Mouse (Mus musculus) midbrain, embryonic 13.5 days (tissue): ENCODE results near the gene Hnrnpll. TPM values are rescaled to one million over a fixed set of nuclear protein-coding genes. Genes with fewer than 3 reads are reported as not detected.
A peak's percentile ranks its signal among the peaks of the same experiment; 100 is the strongest.
"Not testable (repeated sequence)": the region's sequence is repeated elsewhere in the genome, so short reads cannot be mapped to it uniquely, and the experiment has no call there.

Experiments
- ATAC-seq: fragments of 200-750 bp; cut with Nextera tagmentation; 2 replicates; pipeline ENCODE4 v1.8.0; 2017; ENCODE audit warnings: mild to moderate bottlenecking, moderate TSS enrichment, moderate library complexity
- H3K27ac ChIP-seq: fragments of 300-500 bp; sonication (generic); 2 replicates; pipeline ENCODE4 v1.5.1; 2015; ENCODE audit warnings: inconsistent platforms, mild to moderate bottlenecking, moderate library complexity
- H3K27me3 ChIP-seq: fragments of 300-500 bp; sonication (generic); 2 replicates; pipeline ENCODE4 v1.6.1; 2015; ENCODE audit warnings: mild to moderate bottlenecking, inconsistent platforms
- H3K36me3 ChIP-seq: fragments of 300-500 bp; sonication (generic); 2 replicates; pipeline ENCODE4 v1.6.1; 2015; ENCODE audit warnings: mild to moderate bottlenecking, inconsistent platforms
- H3K4me1 ChIP-seq: fragments of 300-500 bp; sonication (generic); replicated peaks from 2 replicates; pipeline ENCODE4 v1.6.1; 2015; ENCODE audit warnings: inconsistent platforms
- H3K4me2 ChIP-seq: fragments of 300-500 bp; sonication (generic); replicated peaks from 2 replicates; pipeline ENCODE4 v1.6.1; 2015; ENCODE audit warnings: moderate library complexity, mild to moderate bottlenecking, inconsistent platforms
- H3K4me3 ChIP-seq: fragments of 300-500 bp; sonication (generic); replicated peaks from 2 replicates; pipeline ENCODE4 v1.5.1; 2015; ENCODE audit warnings: mild to moderate bottlenecking, inconsistent platforms
- H3K9ac ChIP-seq: fragments of 300-500 bp; sonication (generic); replicated peaks from 2 replicates; pipeline ENCODE4 v1.6.1; 2015; ENCODE audit warnings: mild to moderate bottlenecking, inconsistent platforms
- H3K9me3 ChIP-seq: fragments of 300-500 bp; sonication (generic); 2 replicates; pipeline ENCODE4 v1.6.1; 2016; ENCODE audit warnings: mild to moderate bottlenecking, inconsistent platforms
- WGBS: fragments of 180-500 bp; shearing (Covaris S2); methylation state at CpG from one replicate; pipeline ENCODE4 v1.1.7; 2015; 5-methylcytosine and 5-hydroxymethylcytosine counted together
- polyA plus RNA-seq: library from polyadenylated mRNA; unstranded; fragments of >200 nt; fragmentation: Nextera tagmentation; extraction: Ambion mirVana; gene quantifications from 2 replicates; pipeline ENCODE4 v1.2.1, GENCODE M21; 2015

The Hnrnpll gene
- polyA plus RNA-seq, 1 experiment from 2014 or later, result 76.7 TPM

DNA sequence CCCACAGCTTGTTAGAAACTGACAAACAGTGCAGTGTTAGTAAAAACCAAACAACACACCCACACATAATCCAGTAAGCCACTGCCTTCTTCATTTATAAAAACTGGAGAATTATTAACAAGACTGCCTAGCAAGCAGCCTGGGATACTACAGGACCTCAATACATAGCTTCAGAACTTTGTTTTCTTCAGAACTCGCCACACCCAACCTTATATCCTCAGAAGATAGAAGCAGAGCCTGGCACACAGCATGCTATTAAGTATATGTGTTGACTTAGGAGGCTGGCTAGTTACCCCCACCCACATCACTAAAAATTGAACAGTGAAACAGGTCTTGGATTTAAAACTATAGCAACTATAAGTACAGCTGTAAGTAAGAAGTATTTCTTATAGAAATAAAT lies 10.5 kb downstream of the Hnrnpll start:
- 94% methylated on average over 1 of the region's 1 CpGs for WGBS

DNA sequence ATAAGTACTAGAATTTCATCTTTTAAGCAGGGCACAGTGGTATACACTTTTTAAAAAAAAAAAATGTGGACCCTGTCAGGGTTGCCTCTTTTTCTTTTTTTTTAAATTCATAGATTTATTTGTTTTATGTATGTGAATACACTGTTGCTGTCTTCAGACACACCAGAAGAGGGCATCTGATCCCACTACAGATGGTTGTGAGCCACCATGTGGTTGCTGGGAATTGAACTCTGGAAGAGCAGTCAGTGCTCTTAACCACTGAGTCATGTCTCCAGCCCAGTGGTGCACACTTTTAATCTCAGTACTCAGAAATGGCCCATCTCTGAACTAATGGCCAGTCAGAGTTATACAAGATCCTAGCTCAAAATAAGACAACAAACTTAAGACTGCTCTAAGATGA lies 12.8 kb downstream of the Hnrnpll start:
- not testable (repeated sequence) for H3K4me1 ChIP-seq, H3K9me3 ChIP-seq, ATAC-seq, H3K9ac ChIP-seq, H3K4me2 ChIP-seq, H3K27ac ChIP-seq, H3K4me3 ChIP-seq, H3K27me3 ChIP-seq
- peaks cover 58% of the 10 kb centered on the region for H3K36me3 ChIP-seq

More for the DNA sequence above, 10.5 kb downstream of the Hnrnpll start:
- Histone ChIP-seq H3K9me3 (no peaks in the 10 kb centered on the region), H3K9ac (no peak overlapping the region), H3K36me3 (peaks cover 54% of the 10 kb centered on the region), H3K27me3 (no peaks in the 10 kb centered on the region), H3K4me3 (no peak overlapping the region), H3K4me1 (0 out of 2 replicates have a peak, but pooled peaks cover 2% of the 10 kb centered on the region), H3K4me2 (no peak overlapping the region), H3K27ac (no peak overlapping the region)
- no peak for ATAC-seq

DNA sequence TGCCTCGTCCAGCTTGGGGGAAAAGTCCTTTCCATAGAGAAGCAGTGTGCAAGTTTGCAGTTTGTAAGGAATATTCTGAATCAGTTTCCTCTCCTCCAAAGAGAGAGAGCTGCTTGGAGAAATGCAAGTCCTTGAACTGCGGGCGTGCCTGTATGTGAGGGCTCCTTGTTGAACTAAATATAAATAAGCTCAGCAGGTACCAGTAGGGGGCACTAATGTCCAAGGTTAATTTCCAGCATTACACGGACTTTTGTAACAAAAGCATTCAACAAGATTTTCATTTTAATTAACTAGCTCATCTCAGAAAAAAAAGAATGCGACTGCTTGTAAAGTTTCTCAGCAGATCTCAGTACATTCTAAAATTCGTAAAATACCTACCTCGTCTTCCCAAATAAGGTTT lies 13.9 kb downstream of the Hnrnpll start:
- Histone ChIP-seq H3K9me3 (no peaks in the 10 kb centered on the region), H3K4me2 (no peak overlapping the region), H3K9ac (no peak overlapping the region), H3K36me3 (peaks cover 58% of the 10 kb centered on the region), H3K4me3 (no peak overlapping the region), H3K27ac (no peak overlapping the region), H3K27me3 (no peaks in the 10 kb centered on the region), H3K4me1 (no peaks in the 10 kb centered on the region)
- WGBS, result 70% methylated on average over 7 of the region's 7 CpGs
- no peak; the same call in 1 of the 2 replicates for ATAC-seq

DNA sequence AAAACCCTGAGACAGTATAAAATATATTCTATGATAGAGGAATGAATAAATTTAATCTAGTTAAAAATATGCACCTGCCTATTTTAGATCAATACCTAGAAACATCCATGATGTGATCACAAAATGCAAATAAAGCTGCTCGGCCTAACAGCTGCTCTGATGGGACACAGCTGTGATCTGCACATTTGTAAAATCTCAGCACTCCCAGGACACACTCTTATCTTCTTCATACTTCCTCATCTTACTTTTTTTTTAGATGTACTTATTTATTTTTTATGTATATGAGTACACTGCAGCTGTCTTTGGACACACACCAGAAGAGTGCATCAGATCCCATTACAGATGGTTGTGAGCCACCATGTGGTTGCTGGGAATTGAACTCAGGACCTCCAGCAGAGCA lies 20.4 kb downstream of the Hnrnpll start:
- peaks cover 38% of the 10 kb centered on the region for H3K36me3 ChIP-seq
- 74% methylated on average over 1 of the region's 1 CpGs for WGBS

DNA sequence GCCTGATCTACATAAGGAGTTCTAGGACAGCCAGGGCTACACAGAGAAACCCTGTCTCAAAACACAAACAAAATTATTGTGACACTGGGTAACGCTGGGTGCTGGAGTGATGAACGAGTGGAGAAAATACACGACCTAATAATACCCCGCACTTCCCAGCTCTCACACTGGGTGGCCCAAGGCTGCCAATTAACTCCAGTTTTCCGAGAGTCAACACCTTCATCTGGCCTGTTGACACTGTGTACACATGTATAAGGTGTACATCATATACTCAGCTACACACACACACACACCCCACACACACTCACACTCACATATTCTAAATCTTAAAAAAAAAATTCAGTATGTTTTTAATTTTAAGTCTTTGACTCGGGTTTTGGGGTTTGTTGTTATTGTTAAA lies 33.5 kb downstream of the Hnrnpll start:
- Histone ChIP-seq H3K27ac (no peak overlapping the region), H3K4me1 (no peaks in the 10 kb centered on the region), H3K4me3 (no peak overlapping the region), H3K36me3 (peaks cover 49% of the 10 kb centered on the region), H3K9me3 (no peaks in the 10 kb centered on the region), H3K9ac (no peak overlapping the region), H3K27me3 (no peaks in the 10 kb centered on the region), H3K4me2 (no peak overlapping the region)
- no peak for ATAC-seq
- 93% methylated on average over 6 of the region's 6 CpGs for WGBS

More for the DNA sequence above, 20.4 kb downstream of the Hnrnpll start:
- H3K9ac ChIP-seq, result no peak overlapping the region
- H3K4me3 ChIP-seq, result no peak overlapping the region
- H3K27me3 ChIP-seq, result no peaks in the 10 kb centered on the region
- no peaks in the 10 kb centered on the region for H3K4me1 ChIP-seq
- H3K4me2 ChIP-seq, result no peak overlapping the region
- no peak overlapping the region for H3K27ac ChIP-seq
- H3K9me3 ChIP-seq, result no peaks in the 10 kb centered on the region
- no peak for ATAC-seq

DNA sequence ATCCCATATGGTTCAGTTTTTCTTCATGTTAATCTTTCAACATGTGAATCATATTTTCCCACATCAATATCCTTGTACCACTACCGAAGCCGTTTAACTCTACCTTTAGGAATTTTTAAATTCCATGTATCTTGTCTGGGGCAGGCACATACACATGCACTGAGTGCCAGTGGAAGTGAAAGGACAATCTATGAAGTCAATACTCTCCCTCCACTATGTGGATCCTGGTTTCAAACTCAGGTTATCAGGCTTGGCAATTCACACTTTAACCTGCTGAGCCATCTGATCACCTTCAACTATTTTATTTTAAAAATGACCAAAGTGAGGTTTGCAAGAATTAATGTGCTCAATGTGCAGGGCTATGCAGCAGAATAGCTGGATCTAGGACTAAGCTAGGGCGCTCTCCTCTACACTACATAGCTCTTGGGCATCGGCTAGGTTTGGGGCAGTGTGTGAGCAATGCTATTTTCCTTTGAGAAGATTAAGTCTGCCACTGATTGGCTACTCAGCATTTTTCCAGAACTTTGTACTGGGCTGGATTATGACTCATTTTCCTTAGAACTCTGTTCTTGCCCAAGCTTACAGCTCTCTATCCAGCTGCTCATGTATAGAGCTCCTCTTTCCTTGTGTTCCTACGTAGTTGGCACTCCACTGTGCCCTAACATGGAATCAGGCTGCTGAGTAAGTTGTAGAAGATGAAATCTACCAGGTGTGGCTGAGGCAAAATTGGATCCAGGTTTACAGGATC lies 35.8 kb downstream of the Hnrnpll start:
- Histone ChIP-seq H3K9me3 (no peaks in the 10 kb centered on the region), H3K4me1 (no peaks in the 10 kb centered on the region), H3K9ac (no peak overlapping the region), H3K36me3 (peaks cover 29% of the 10 kb centered on the region), H3K4me2 (no peak overlapping the region), H3K27me3 (no peaks in the 10 kb centered on the region), H3K27ac (no peak overlapping the region), H3K4me3 (no peak overlapping the region)
- WGBS, result 96% methylated on average over 5 of the region's 5 CpGs
- ATAC-seq, result no peak

DNA sequence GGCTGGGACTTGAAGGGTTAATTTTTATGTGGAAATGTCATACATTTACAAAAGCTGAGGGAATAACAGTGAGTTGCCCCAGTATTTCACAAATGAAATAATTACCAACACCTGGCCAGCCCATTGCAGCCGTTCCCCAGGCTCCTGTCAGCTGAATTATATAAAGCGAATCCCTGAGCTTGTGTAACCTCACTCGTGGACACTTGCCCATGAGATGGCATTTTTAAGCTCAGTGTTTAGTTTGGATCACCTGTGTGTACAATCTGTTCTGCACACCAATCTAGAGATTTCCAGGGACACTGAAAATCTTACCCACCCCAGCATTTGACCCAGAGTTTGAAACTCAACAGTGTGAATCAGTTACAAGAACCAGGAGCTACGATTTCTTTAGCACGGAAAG lies 40.0 kb downstream of the Hnrnpll start:
- Histone ChIP-seq H3K4me3 (no peak overlapping the region), H3K36me3 (peaks cover 4% of the 10 kb centered on the region), H3K9ac (no peak overlapping the region), H3K4me2 (no peak overlapping the region), H3K4me1 (peaks cover 6% of the 10 kb centered on the region), H3K27me3 (no peaks in the 10 kb centered on the region), H3K27ac (no peak overlapping the region), H3K9me3 (no peaks in the 10 kb centered on the region)
- ATAC-seq, result no peak
- WGBS, result 84% methylated on average over 5 of the region's 5 CpGs

DNA sequence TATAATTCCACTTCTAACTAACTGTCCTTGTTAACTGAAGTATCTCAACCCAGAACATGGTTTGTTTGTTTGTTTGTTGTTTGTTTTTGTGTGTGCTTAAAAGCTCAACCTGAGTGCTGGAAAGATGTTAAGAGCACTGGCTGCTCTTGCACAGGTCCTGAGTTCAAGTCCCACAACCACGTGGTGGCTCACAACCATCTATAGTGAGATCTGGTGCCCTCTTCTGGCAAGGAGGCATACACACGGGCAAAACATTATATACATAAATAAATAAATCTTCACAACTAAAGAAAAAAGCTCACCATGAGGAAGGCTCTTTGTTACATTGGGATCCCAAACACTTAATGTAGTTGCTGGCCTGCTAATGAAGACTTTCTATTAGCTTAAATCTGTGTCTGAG lies 41.6 kb downstream of the Hnrnpll start:
- Histone ChIP-seq H3K27me3 (no peaks in the 10 kb centered on the region), H3K27ac (no peak overlapping the region), H3K4me2 (no peak overlapping the region), H3K4me1 (peaks cover 6% of the 10 kb centered on the region), H3K9me3 (no peaks in the 10 kb centered on the region), H3K36me3 (no peaks in the 10 kb centered on the region; the same call in 1 of the 2 replicates), H3K4me3 (no peak overlapping the region), H3K9ac (no peak overlapping the region)
- 79% methylated on average over 2 of the region's 2 CpGs for WGBS
- ATAC-seq, result no peak

DNA sequence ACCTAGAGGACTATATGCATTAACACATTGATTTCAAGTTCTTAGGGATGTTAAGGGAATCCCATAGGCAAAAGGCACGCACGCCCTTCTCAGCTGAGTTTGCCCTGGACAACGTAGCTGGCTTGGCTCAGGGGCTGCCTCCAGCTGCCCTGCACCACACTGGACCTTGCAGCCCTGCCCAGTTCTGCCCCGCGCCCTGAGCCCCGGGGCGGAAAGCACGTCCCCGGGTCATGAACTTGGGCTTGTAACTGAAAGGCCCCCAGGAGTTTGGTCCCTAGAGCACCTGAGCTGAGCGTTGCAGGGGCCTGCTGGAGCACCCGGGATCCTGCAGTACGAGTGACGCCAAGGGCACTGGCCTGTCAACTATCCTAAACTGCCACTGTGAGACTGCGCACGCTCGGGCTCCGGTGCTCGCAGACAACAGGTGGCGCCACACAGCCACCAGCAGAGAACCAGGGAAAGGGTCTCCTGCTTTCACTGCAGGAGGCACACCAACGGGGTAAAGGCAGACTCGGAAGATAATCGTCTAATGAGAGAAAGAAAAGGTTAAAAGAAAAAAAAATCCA lies 43.1 kb downstream of the Hnrnpll start:
- no peak overlapping the region for H3K9ac ChIP-seq
- no peaks in the 10 kb centered on the region for H3K27me3 ChIP-seq
- WGBS, result 7% methylated on average over 22 of the region's 22 CpGs
- H3K9me3 ChIP-seq, result no peaks in the 10 kb centered on the region
- no peaks in the 10 kb centered on the region for H3K36me3 ChIP-seq
- H3K4me2 ChIP-seq, result peak overlapping the region; percentile 32
- peaks cover 6% of the 10 kb centered on the region for H3K4me1 ChIP-seq
- no peak overlapping the region for H3K4me3 ChIP-seq
- H3K27ac ChIP-seq, result no peak overlapping the region
- peak; percentile 70 for ATAC-seq

DNA sequence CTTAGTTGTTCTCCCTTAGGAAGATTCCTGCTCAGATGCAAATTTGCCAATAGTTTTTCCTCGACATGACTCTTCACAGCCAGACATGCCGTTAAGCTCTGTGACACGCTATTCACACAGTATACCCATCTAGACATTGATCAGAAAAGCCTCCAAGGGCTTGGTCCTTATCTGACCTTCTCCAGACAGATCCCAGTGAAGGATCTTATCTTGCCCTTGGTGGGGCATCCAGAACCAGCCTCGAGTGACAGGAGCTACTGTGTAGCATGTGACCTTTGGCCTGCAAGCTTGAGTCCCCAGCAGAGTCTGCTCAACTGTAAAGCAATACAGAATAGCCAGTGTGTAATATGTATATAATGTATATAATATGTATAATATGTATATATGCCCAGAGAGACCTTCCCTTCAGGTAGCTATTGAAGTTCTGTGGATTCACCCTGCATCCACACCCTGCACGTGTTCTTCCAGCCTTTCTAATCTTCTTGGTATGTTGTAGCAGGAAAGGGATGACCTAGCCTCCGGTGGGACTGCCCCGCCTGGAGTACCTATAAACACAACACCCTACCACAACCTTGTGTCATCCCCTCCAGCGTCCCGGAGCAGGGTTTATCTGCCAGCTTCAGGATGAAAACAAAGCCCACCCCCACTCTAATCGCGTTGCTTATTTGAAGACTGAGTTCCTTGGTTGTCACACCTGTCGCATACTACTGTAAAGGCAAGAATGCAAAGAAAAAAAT lies 43.7 kb downstream of the Hnrnpll start:
- WGBS, result 64% methylated on average over 12 of the region's 12 CpGs

DNA sequence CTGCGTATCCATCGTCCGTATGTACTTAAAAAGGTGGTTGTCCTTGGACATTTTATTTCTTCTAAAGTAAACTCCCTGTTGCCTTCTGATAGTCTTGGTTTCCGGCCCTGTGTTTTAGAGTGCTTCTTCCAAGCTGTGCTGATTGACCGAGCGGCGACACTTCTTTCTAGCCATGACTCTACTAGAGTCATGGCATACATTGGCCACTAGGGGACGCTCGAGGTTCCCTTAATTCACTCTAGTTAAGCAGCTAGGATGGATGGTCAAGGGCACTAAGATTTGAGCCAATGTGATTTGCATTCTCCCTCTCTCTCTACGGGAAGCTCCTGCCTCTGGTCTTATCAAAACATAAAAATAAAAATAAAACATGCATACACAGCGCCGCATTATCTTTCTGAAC lies 44.7 kb downstream of the Hnrnpll start:
- no peak overlapping the region for H3K27ac ChIP-seq
- no peak overlapping the region for H3K9ac ChIP-seq
- no peaks in the 10 kb centered on the region for H3K36me3 ChIP-seq
- no peak for ATAC-seq
- no peak overlapping the region for H3K4me3 ChIP-seq
- WGBS, result 50% methylated on average over 12 of the region's 12 CpGs
- H3K4me2 ChIP-seq, result no peak overlapping the region
- no peaks in the 10 kb centered on the region for H3K9me3 ChIP-seq
- peaks cover 6% of the 10 kb centered on the region for H3K4me1 ChIP-seq
- no peaks in the 10 kb centered on the region; the same call in 1 of the 2 replicates for H3K27me3 ChIP-seq

More for the DNA sequence above, 43.7 kb downstream of the Hnrnpll start:
- H3K36me3 ChIP-seq, result no peaks in the 10 kb centered on the region
- H3K4me2 ChIP-seq, result no peak overlapping the region
- 0 out of 2 replicates have a peak, but pooled peaks have one; percentile 32 for ATAC-seq
- H3K9ac ChIP-seq, result no peak overlapping the region
- no peak overlapping the region for H3K27ac ChIP-seq
- H3K4me1 ChIP-seq, result peaks cover 6% of the 10 kb centered on the region
- no peaks in the 10 kb centered on the region; the same call in 1 of the 2 replicates for H3K27me3 ChIP-seq
- H3K4me3 ChIP-seq, result no peak overlapping the region
- no peaks in the 10 kb centered on the region for H3K9me3 ChIP-seq

DNA sequence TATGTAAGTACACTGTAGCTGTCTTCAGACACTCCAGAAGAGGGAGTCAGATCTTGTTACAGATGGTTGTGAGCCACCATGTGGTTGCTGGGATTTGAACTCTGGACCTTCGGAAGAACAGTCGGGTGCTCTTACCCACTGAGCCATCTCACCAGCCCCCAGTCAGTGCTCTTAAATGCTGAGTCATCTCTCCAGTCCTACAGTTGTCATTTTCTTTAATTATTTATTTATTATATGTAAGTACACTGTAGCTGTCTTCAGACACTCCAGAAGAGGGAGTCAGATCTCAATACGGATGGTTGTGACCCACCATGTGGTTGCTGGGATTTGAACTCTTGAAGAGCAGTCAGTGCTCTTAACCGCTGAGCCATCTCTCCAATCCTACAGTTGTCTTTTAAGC lies 45.7 kb downstream of the Hnrnpll start:
- ATAC-seq, H3K4me2 ChIP-seq, H3K36me3 ChIP-seq, H3K9ac ChIP-seq, H3K27me3 ChIP-seq, H3K4me1 ChIP-seq, H3K27ac ChIP-seq, H3K4me3 ChIP-seq, H3K9me3 ChIP-seq: not testable (repeated sequence)
- 94% methylated on average over 4 of the region's 4 CpGs for WGBS
